Comparison of ENCODE assay signal across 27 mouse cellular contexts in the genomic region with DNA sequence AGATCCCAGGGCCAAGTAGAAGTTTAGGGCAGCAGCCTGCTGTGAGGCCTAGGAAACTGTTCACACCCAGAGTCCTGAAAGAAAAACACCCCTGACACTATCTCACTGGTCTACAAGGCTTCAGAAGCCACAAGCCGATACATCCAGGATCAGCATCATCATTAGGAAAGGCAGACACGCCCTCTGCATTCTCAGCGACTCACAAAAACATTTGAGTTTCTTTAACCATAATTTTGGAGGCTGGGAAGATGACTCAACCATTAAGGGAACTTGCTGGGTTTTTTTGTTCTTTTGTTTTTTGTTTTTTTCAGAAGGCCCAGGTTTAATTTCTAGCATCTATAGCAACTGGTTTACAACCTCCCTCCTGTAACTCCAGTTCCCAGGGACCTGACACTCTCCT. TPM values are rescaled to one million over a fixed set of nuclear protein-coding genes. Genes with fewer than 3 reads are reported as not detected.
"Had no signal": no experiment of that assay in that cellular context is flagged by ENCODE, and none has a peak within 500 bp of the region (broad histone marks: within the 10 kb centered on the region; RNA-seq: fewer than 3 reads in every experiment).

No protein-coding gene starts in this region.

- ATAC-seq: hindbrain, postnatal 0 days; intestine, embryonic 16.5 days had no signal

- H3K36me3 ChIP-seq: heart, embryonic 13.5 days; heart, embryonic 15.5 days; hindbrain, embryonic 13.5 days; hindbrain, embryonic 15.5 days; limb, embryonic 10.5 days; limb, embryonic 12.5 days; liver, embryonic 13.5 days had no signal

- H3K9me3 ChIP-seq: heart, embryonic 13.5 days; heart, embryonic 15.5 days; hindbrain, embryonic 13.5 days; hindbrain, embryonic 15.5 days; limb, embryonic 10.5 days; limb, embryonic 12.5 days; liver, embryonic 13.5 days had no signal

- DNase-seq: gastrocnemius, postnatal 14 days; gastrocnemius, postnatal 36 days; heart, adult 2 months; heart, postnatal 14 days; heart, postnatal 36 days; kidney, adult 18-20 months; kidney, adult 8-10 months; kidney, postnatal 10 days; kidney, postnatal 25 days; kidney, postnatal 4 days; liver; liver, embryonic 13.5 days had no signal

- H3K4me3 ChIP-seq: heart, adult 2 months; heart, embryonic 13.5 days; heart, embryonic 15.5 days; hindbrain, embryonic 13.5 days; hindbrain, embryonic 15.5 days; layer of hippocampus, adult 2 months; left cerebral cortex, adult 2 months; limb, embryonic 10.5 days; limb, embryonic 12.5 days; liver, embryonic 13.5 days had no signal

- H3K27ac ChIP-seq: heart, adult 2 months; heart, embryonic 13.5 days; heart, embryonic 15.5 days; hindbrain, embryonic 13.5 days; hindbrain, embryonic 15.5 days; hindbrain, postnatal 0 days; layer of hippocampus, adult 2 months; left cerebral cortex, adult 2 months; limb, embryonic 10.5 days; limb, embryonic 12.5 days; liver, embryonic 13.5 days had no signal

- H3K27me3 ChIP-seq: heart, embryonic 13.5 days; heart, embryonic 15.5 days; hindbrain, embryonic 13.5 days; hindbrain, embryonic 15.5 days; limb, embryonic 12.5 days; liver, embryonic 13.5 days had no signal

- H3K9ac ChIP-seq: heart, embryonic 13.5 days; heart, embryonic 15.5 days; hindbrain, embryonic 13.5 days; hindbrain, embryonic 15.5 days; limb, embryonic 12.5 days; liver, embryonic 13.5 days had no signal

- H3K4me1 ChIP-seq: heart, embryonic 15.5 days; hindbrain, embryonic 13.5 days; hindbrain, embryonic 15.5 days; liver, embryonic 13.5 days had no signal

- H3K4me2 ChIP-seq: heart, embryonic 11.5 days; heart, embryonic 13.5 days; heart, embryonic 15.5 days; hindbrain, embryonic 13.5 days; hindbrain, embryonic 15.5 days; limb, embryonic 12.5 days; liver, embryonic 11.5 days; liver, embryonic 13.5 days had no signal

RNA-seq across cellular contexts. Expression of gene Selp, which starts 8.8 kb away (rescaled TPM):
- total RNA-seq: hindbrain, postnatal 0 days; layer of hippocampus, adult 2 months; layer of hippocampus, postnatal 25 days; left cerebral cortex, adult 2 months; left cerebral cortex, postnatal 14 days; left cerebral cortex, postnatal 36 days had no signal
- polyA plus RNA-seq: hindbrain, embryonic 13.5 days; hindbrain, embryonic 15.5 days; limb, embryonic 12.5 days had no signal
